Mouse (Mus musculus): ENCODE measurements around the gene Odf3l1.

DNA sequence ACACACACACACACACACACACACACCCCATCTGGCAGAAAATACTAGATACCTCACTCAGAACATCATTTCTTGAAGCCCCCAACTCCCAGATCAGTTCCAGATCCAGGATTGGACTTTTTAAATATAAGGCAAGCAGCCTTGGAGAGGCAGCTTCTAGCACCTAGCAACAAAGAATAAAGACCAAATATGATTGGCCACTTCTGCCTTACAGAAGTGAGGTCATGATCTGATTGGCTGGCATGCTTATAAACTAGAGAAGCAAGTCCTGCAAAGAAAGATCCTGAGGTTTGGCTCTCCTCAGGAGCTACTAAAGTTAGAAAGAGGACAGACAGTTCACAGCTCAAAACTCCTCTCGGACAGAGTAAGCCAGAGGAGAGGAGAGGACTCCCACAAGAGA, 53.6 kb downstream of the Odf3l1 start:
- TF ChIP-seq POLR2A (IDR thresholded peaks at IDR 0.05; ENCODE audit: low read depth, low read length) (no peak), CTCF (IDR thresholded peaks at IDR 0.05; ENCODE audit: borderline replicate concordance, insufficient read depth, low read length) (no peak)

Data from embryonic fibroblast, embryonic 13.5 days (primary cell).